ENCODE assay signal across 9 mouse cellular contexts in the genomic region with DNA sequence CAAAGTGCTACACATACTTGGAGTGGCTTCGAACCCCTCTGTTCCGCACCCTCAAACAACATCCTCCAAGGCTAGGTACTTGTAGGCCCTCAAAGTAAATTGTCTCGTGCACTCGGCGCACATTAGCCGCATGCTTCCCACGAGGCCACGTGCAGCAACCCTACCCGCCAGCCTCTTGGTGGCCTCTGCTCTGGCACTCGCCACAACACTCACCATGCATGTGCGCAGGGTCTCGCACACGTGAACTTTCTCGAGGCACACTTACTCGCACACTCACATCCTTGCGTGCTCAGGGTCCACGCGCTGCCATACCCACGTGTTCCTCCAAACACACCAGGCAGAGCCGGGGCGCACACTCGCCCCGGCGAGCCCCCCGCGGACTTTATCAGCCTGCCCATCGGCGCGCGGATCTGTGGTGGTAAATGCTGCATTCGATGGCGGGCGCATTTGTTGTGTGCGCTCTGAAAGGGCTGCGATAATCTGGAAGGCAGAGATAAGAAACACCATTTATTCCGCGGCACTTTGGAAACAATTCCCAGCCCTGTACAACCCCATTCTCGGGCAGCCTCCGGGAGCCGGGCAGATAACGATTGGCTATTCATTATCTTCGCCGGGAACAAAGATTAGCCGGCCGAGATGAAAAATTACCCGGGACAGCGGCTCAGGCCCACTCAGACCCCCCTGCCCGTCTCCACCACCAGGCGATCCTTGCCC. TPM values are rescaled to one million over a fixed set of nuclear protein-coding genes. Genes with fewer than 3 reads are reported as not detected.
A peak's percentile ranks its signal among the peaks of the same experiment; 100 is the strongest.
DNase-seq lines count a peak whose midpoint lies in the region; ATAC-seq and TF ChIP-seq lines count a peak whose summit lies in the region.
"Had no signal": no experiment of that assay in that cellular context is flagged by ENCODE, and none has a peak within 500 bp of the region (broad histone marks: within the 10 kb centered on the region; RNA-seq: fewer than 3 reads in every experiment).

No protein-coding gene starts in this region.

- H3K9me3 ChIP-seq in MEL (replicated peaks; ENCODE audit: insufficient read depth, low read length) = no peaks in the 10 kb centered on the region
- H3K9me3 ChIP-seq in embryonic facial prominence, embryonic 11.5 days (replicated peaks; ENCODE audit: control insufficient read depth, low read length) = no peaks in the 10 kb centered on the region
- H3K9me3 ChIP-seq in hindbrain, postnatal 0 days (ENCODE audit: low read length) = no peaks in the 10 kb centered on the region

- peak; percentile 57 to 78; a peak in 3 of 4 replicates for TF ChIP-seq EP300 in MEL (IDR thresholded peaks at IDR 0.05; ENCODE audit: low read depth in 1 of 2, low read length in 2 of 2)

- TF ChIP-seq CTCF in MEL (IDR thresholded peaks at IDR 0.05 in 2 of 3, conservative IDR thresholded peaks at IDR 0.05 in 1 of 3; ENCODE audit: control insufficient read depth in 1 of 3, insufficient read depth in 1 of 3, low read depth in 2 of 3, low read length in 3 of 3, poor library complexity in 1 of 3, severe bottlenecking in 1 of 3) = no peak
- no peak for TF ChIP-seq CTCF in hindbrain, postnatal 0 days (IDR thresholded peaks at IDR 0.05; ENCODE audit: low read depth)
- TF ChIP-seq CTCF in kidney, adult 2 months (conservative IDR thresholded peaks at IDR 0.05; ENCODE audit: insufficient read depth, insufficient read length, low read depth, low read length) = no peak

- peak in 1 of 2 experiments; percentile 12; a peak in 2 of 4 replicates for TF ChIP-seq POLR2A in MEL (IDR thresholded peaks at IDR 0.05; ENCODE audit: control insufficient read depth in 1 of 2, insufficient read depth in 1 of 2, low read depth in 1 of 2, low read length in 2 of 2, poor library complexity in 1 of 2)
- no peak for TF ChIP-seq POLR2A in kidney, adult 2 months (IDR thresholded peaks at IDR 0.05; ENCODE audit: low read depth, low read length)

- no peaks in the 10 kb centered on the region for H3K27me3 ChIP-seq in MEL (ENCODE audit: control insufficient read depth in 1 of 2, insufficient read depth in 2 of 2, low read length in 2 of 2)
- peaks cover 72% of the 10 kb centered on the region for H3K27me3 ChIP-seq in embryonic facial prominence, embryonic 11.5 days (ENCODE audit: control insufficient read depth, insufficient read depth, low read length)
- peaks cover 69% of the 10 kb centered on the region for H3K27me3 ChIP-seq in hindbrain, postnatal 0 days (ENCODE audit: insufficient read depth, low read length)
- H3K27me3 ChIP-seq in kidney, adult 2 months (replicated peaks; ENCODE audit: control insufficient read depth, insufficient read depth, low read length) = 0 out of 2 replicates have a peak, but pooled peaks cover 1% of the 10 kb centered on the region

- peaks cover 27% of the 10 kb centered on the region for H3K79me2 ChIP-seq in MEL (ENCODE audit: control insufficient read depth, insufficient read depth, low read length, poor library complexity)

- peak; percentile 79 for DNase-seq in MEL (ENCODE audit: low read depth, low spot score)
- DNase-seq in embryonic facial prominence, embryonic 11.5 days (ENCODE audit: low spot score) = no peak
- no peak for DNase-seq in hindbrain, postnatal 0 days (ENCODE audit: low spot score)
- peak; percentile 31 to 53 for DNase-seq in lung, postnatal 4 days
- DNase-seq in cerebellum, adult 11 months = no peak
- no peak for DNase-seq in gastrocnemius, postnatal 25 days
- no peak for DNase-seq in frontal cortex, postnatal 25 days (ENCODE audit: low spot score in 2 of 2)
- DNase-seq in kidney, adult 2 months = no peak

- peak overlapping the region; percentile 90 for H3K27ac ChIP-seq in MEL (ENCODE audit: control insufficient read depth, low read depth, low read length)
- no peak overlapping the region for H3K27ac ChIP-seq in embryonic facial prominence, embryonic 11.5 days (replicated peaks; ENCODE audit: low read depth, low read length)
- no peak overlapping the region for H3K27ac ChIP-seq in hindbrain, postnatal 0 days
- H3K27ac ChIP-seq in kidney, adult 2 months (ENCODE audit: insufficient read depth, low read depth, low read length) = no peak overlapping the region

- ATAC-seq in embryonic facial prominence, embryonic 11.5 days (replicated peaks; ENCODE audit: insufficient number of reproducible peaks, low FRiP score, low TSS enrichment, low read depth) = peak; percentile 17; the same call in 1 of the 2 replicates
- ATAC-seq in hindbrain, postnatal 0 days = peak; percentile 1; the same call in 1 of the 2 replicates

- H3K4me3 ChIP-seq in MEL (ENCODE audit: control insufficient read depth in 1 of 2, insufficient read depth in 1 of 2, low read depth in 2 of 2, low read length in 2 of 2) = peak overlapping the region; percentile 25 to 56
- H3K4me3 ChIP-seq in embryonic facial prominence, embryonic 11.5 days (ENCODE audit: low read depth, low read length) = peak overlapping the region; percentile 42
- peak overlapping the region; percentile 44; the same call in 1 of the 2 replicates for H3K4me3 ChIP-seq in hindbrain, postnatal 0 days (ENCODE audit: low read length)
- H3K4me3 ChIP-seq in kidney, adult 2 months (ENCODE audit: insufficient read depth, low read depth, low read length) = no peak overlapping the region

- peaks cover 8 to 46% of the 10 kb centered on the region in 2 experiments for H3K4me1 ChIP-seq in MEL (ENCODE audit: control insufficient read depth in 1 of 2, insufficient read depth in 2 of 2, low read length in 2 of 2)
- H3K4me1 ChIP-seq in embryonic facial prominence, embryonic 11.5 days (ENCODE audit: control insufficient read depth, insufficient read depth, low read length) = peaks cover 15% of the 10 kb centered on the region
- H3K4me1 ChIP-seq in hindbrain, postnatal 0 days (ENCODE audit: insufficient read depth, low read length) = peaks cover 12% of the 10 kb centered on the region; the same call in 1 of the 2 replicates
- H3K4me1 ChIP-seq in kidney, adult 2 months (ENCODE audit: control insufficient read depth, insufficient read depth, low read length) = no peaks in the 10 kb centered on the region

- H3K4me2 ChIP-seq in embryonic facial prominence, embryonic 11.5 days (ENCODE audit: low read depth, low read length) = peak overlapping the region; percentile 13; the same call in 1 of the 2 replicates
- peak overlapping the region; percentile 72 for H3K4me2 ChIP-seq in hindbrain, postnatal 0 days (ENCODE audit: low read depth, low read length)

- TF ChIP-seq RAD21 in MEL (IDR thresholded peaks at IDR 0.05; ENCODE audit: low read depth, low read length) = no peak

- 2% methylated on average over 49 of the region's 49 CpGs for WGBS in embryonic facial prominence, embryonic 11.5 days
- WGBS in hindbrain, postnatal 0 days = 6% methylated on average over 49 of the region's 49 CpGs
- whole genome bisulfite sequencing in kidney, adult 2 months = 33% methylated on average over 49 of the region's 49 CpGs

- peaks cover 0 to 21% of the 10 kb centered on the region in 2 experiments; a peak in 2 of 4 replicates for H3K36me3 ChIP-seq in MEL (ENCODE audit: control insufficient read depth in 1 of 2, insufficient read depth in 2 of 2, low read length in 2 of 2)
- H3K36me3 ChIP-seq in embryonic facial prominence, embryonic 11.5 days (replicated peaks; ENCODE audit: control insufficient read depth, insufficient read depth, low read depth, low read length) = no peaks in the 10 kb centered on the region
- no peaks in the 10 kb centered on the region for H3K36me3 ChIP-seq in hindbrain, postnatal 0 days (ENCODE audit: insufficient read depth, low read length)
- no peaks in the 10 kb centered on the region for H3K36me3 ChIP-seq in kidney, adult 2 months (ENCODE audit: control insufficient read depth, insufficient read depth, low read length)

- peak overlapping the region; percentile 76 for H3K9ac ChIP-seq in MEL (ENCODE audit: control insufficient read depth, low read depth, low read length, poor library complexity, severe bottlenecking)
- peak overlapping the region; percentile 18; the same call in 1 of the 2 replicates for H3K9ac ChIP-seq in embryonic facial prominence, embryonic 11.5 days (replicated peaks; ENCODE audit: low read length)
- no peak overlapping the region for H3K9ac ChIP-seq in hindbrain, postnatal 0 days (replicated peaks; ENCODE audit: low read length)

TF ChIP-seq in MEL, 35 proteins besides CTCF, POLR2A, EP300 and RAD21 (continues in another document):
- TF ChIP-seq USF1 (IDR thresholded peaks at IDR 0.05; ENCODE audit: low read depth, low read length) (peak; percentile 46; the same call in 1 of the 2 replicates), HCFC1 (IDR thresholded peaks at IDR 0.05; ENCODE audit: low read depth, low read length) (no peak), MEF2A (IDR thresholded peaks at IDR 0.05; ENCODE audit: extremely low read depth, insufficient replicate concordance, low read depth, low read length, poor library complexity, severe bottlenecking) (no peak), MYC (IDR thresholded peaks at IDR 0.05; ENCODE audit: low read depth, low read length) (peak; percentile 92), MAZ (IDR thresholded peaks at IDR 0.05; ENCODE audit: low read depth, low read length) (peak; percentile 53; the same call in 1 of the 2 replicates), ETS1 (IDR thresholded peaks at IDR 0.05; ENCODE audit: low read depth, low read length) (peak; percentile 73), POLR2AphosphoS5 (IDR thresholded peaks at IDR 0.05; ENCODE audit: borderline replicate concordance, low read depth, low read length) (no peak), POLR2AphosphoS2 (IDR thresholded peaks at IDR 0.05; ENCODE audit: low read length) (no peak), MXI1 (IDR thresholded peaks at IDR 0.05; ENCODE audit: low read depth, low read length) (peak; percentile 86), E2F4 (IDR thresholded peaks at IDR 0.05; ENCODE audit: borderline replicate concordance, low read depth, low read length) (peak; percentile 24; the same call in 1 of the 2 replicates)

RNA-seq across cellular contexts. Expression of gene Gata2, which starts 3.2 kb away (rescaled TPM):
- 3.7 and 7.7 TPM in 2 replicates for total RNA-seq in MEL (2012; rRNA removed)
- 10 to 100 TPM in 1 of 2 experiments, not detected in 1; 12.4 TPM for polyA plus RNA-seq in MEL (2012; ENCODE audit: insufficient read depth in 1 of 2, insufficient read length in 2 of 2, low read depth in 1 of 2, low replicate concordance in 2 of 2, missing spikeins in 1 of 2)
- polyA plus RNA-seq in embryonic facial prominence, embryonic 11.5 days (2014; fragmentation: Nextera tagmentation; extraction: Ambion mirVana) = 28.3 and 30.0 TPM in 2 replicates
- total RNA-seq in hindbrain, postnatal 0 days (2014; rRNA removed) = 6.1 and 7.5 TPM in 2 replicates
- 17.9 and 19.7 TPM in 2 replicates for polyA plus RNA-seq in hindbrain, postnatal 0 days (2015; fragmentation: Nextera tagmentation; extraction: Ambion mirVana)
- total RNA-seq in gastrocnemius, postnatal 25 days (2021) = 1 to 10 TPM; 4.4 to 6.3 TPM
- 36.9 and 37.4 TPM in 2 replicates for polyA plus RNA-seq in kidney, adult 2 months (2012; rRNA removed)

RNA-seq across cellular contexts. Expression of gene Dnajb8, which starts 31.6 kb away (rescaled TPM):
- not detected in 2 replicates for total RNA-seq in MEL (2012; rRNA removed)
- not detected for polyA plus RNA-seq in MEL (2012; ENCODE audit: insufficient read depth in 1 of 2, insufficient read length in 2 of 2, low read depth in 1 of 2, low replicate concordance in 2 of 2, missing spikeins in 1 of 2)
- not detected in 2 replicates for polyA plus RNA-seq in embryonic facial prominence, embryonic 11.5 days (2014; fragmentation: Nextera tagmentation; extraction: Ambion mirVana)
- total RNA-seq in hindbrain, postnatal 0 days (2014; rRNA removed) = not detected in 2 replicates
- not detected in 2 replicates for polyA plus RNA-seq in hindbrain, postnatal 0 days (2015; fragmentation: Nextera tagmentation; extraction: Ambion mirVana)
- not detected for total RNA-seq in gastrocnemius, postnatal 25 days (2021)
- 0.10 TPM in 1 of 2 replicates, not detected in the other for polyA plus RNA-seq in kidney, adult 2 months (2012; rRNA removed)
- total RNA-seq: liver, adult 2 months had no signal
- polyA plus RNA-seq: liver, adult 2 months had no signal

Comparison
In these comparisons a context has a peak if more than half of its experiments do, and no peak if none do; other contexts are left out.
1. DNase-seq: peak in MEL (single experiment) and lung, postnatal 4 days (2 of 2); none in embryonic facial prominence, embryonic 11.5 days (single experiment), hindbrain, postnatal 0 days (single experiment), cerebellum, adult 11 months (single experiment), gastrocnemius, postnatal 25 days (single experiment), frontal cortex, postnatal 25 days (0 of 2) and kidney, adult 2 months (single experiment).